ENCODE assay signal across 11 mouse cellular contexts in genomic region chr8:57837384-57837783, GRCm38 (mm10).
A peak's percentile ranks its signal among the peaks of the same experiment; 100 is the strongest.
DNase-seq lines count a peak whose midpoint lies in the region; ATAC-seq lines count a peak whose summit lies in the region.
"Had no signal": no experiment of that assay in that cellular context is flagged by ENCODE, and none has a peak within 500 bp of the region (broad histone marks: within the 10 kb centered on the region; RNA-seq: fewer than 3 reads in every experiment).

No protein-coding gene starts in this region.

- no peak for DNase-seq in heart, adult 11 months
- peak; percentile 45 for DNase-seq in retina, postnatal 1 day
- no peak for DNase-seq in retina, embryonic 14.5 days (ENCODE audit: low spot score)
- no peak for DNase-seq in urinary bladder, adult 18-20 months (ENCODE audit: low spot score in 2 of 2)
- no peak for DNase-seq in right cerebral cortex, postnatal 25 days
- DNase-seq: thymus, postnatal 4 days had no signal

- H3K4me1 ChIP-seq in heart, embryonic 12.5 days (replicated peaks): no peaks in the 10 kb centered on the region
- H3K4me1 ChIP-seq in forebrain, embryonic 15.5 days: peaks cover 26% of the 10 kb centered on the region

- no peak overlapping the region for H3K27ac ChIP-seq in heart, embryonic 12.5 days (ENCODE audit: poor library complexity, severe bottlenecking)
- no peak overlapping the region for H3K27ac ChIP-seq in forebrain, embryonic 15.5 days (replicated peaks)
- H3K27ac ChIP-seq: lung, embryonic 15.5 days had no signal

- no peak overlapping the region for H3K9ac ChIP-seq in heart, embryonic 12.5 days
- no peak overlapping the region for H3K9ac ChIP-seq in forebrain, embryonic 15.5 days (replicated peaks)
- H3K9ac ChIP-seq: lung, embryonic 15.5 days had no signal

- peak overlapping the region; percentile 59 for H3K4me2 ChIP-seq in heart, embryonic 12.5 days
- H3K4me2 ChIP-seq in forebrain, embryonic 15.5 days (replicated peaks): peak overlapping the region; percentile 17
- H3K4me2 ChIP-seq: lung, embryonic 15.5 days had no signal

- H3K4me3 ChIP-seq in heart, embryonic 12.5 days: 0 out of 2 replicates have a peak overlapping the region, but pooled peaks have one; percentile 12
- peak overlapping the region; percentile 13; the same call in 1 of the 2 replicates for H3K4me3 ChIP-seq in forebrain, embryonic 15.5 days
- H3K4me3 ChIP-seq: lung, embryonic 15.5 days had no signal

- no peaks in the 10 kb centered on the region for H3K36me3 ChIP-seq in heart, embryonic 12.5 days
- no peaks in the 10 kb centered on the region for H3K36me3 ChIP-seq in forebrain, embryonic 15.5 days
- H3K36me3 ChIP-seq: lung, embryonic 15.5 days had no signal

- H3K9me3 ChIP-seq in heart, embryonic 12.5 days (replicated peaks): no peaks in the 10 kb centered on the region
- H3K9me3 ChIP-seq in forebrain, embryonic 15.5 days: no peaks in the 10 kb centered on the region
- H3K9me3 ChIP-seq: lung, embryonic 15.5 days had no signal

- no peak for ATAC-seq in heart, embryonic 12.5 days (ENCODE audit: insufficient number of reproducible peaks, low FRiP score)
- ATAC-seq in forebrain, embryonic 15.5 days (replicated peaks): no peak
- ATAC-seq in erythroid progenitor cell, adult 5-6 weeks (replicated peaks; ENCODE audit: low FRiP score, poor library complexity, severe bottlenecking): no peak
- ATAC-seq: intestine, embryonic 16.5 days had no signal

- H3K27me3 ChIP-seq in heart, embryonic 12.5 days (replicated peaks): no peaks in the 10 kb centered on the region
- no peaks in the 10 kb centered on the region for H3K27me3 ChIP-seq in forebrain, embryonic 15.5 days
- H3K27me3 ChIP-seq: lung, embryonic 15.5 days had no signal

- WGBS in heart, embryonic 12.5 days: 62% methylated on average over 8 of the region's 8 CpGs
- 28% methylated on average over 8 of the region's 8 CpGs for WGBS in forebrain, embryonic 15.5 days
